Mouse (Mus musculus) MN1 (cell line): ENCODE measurements at regions not wholly inside any gene's neighbourhood (a gene's known extent, or its start where the extent isn't known, plus 50 kb on each side); places are given as distances from the start of the nearest gene placed in this dataset.

Experiments used
- DNase-seq: peaks from one replicate; pipeline ENCODE4 v3.0.0-alpha.2; 2016; ENCODE audit warnings: low spot score

- no peak for DNase-seq
These were observed 80.3 kb upstream of the Igfbp7 start for GRCm38 (mm10) chr5:77487837-77488827.

- no peak for DNase-seq
These were observed 75.3 kb upstream of the Igfbp7 start for GRCm38 (mm10) chr5:77483053-77483717.

GRCm38 (mm10) chr5:77481811-77482210 lies 74.0 kb upstream of the Igfbp7 start:
- DNase-seq, result no peak

GRCm38 (mm10) chr5:77477794-77478193 lies 70.0 kb upstream of the Igfbp7 start:
- DNase-seq, result no peak

GRCm38 (mm10) chr5:77473896-77474486 lies 66.2 kb upstream of the Igfbp7 start:
- peak; percentile 88 for DNase-seq

- no peak for DNase-seq
These were observed 61.5 kb upstream of the Igfbp7 start for GRCm38 (mm10) chr5:77469236-77469766.

- DNase-seq, result no peak
These were observed 60.6 kb upstream of the Igfbp7 start for GRCm38 (mm10) chr5:77468467-77468866.

GRCm38 (mm10) chr5:77464851-77465548 lies 57.2 kb upstream of the Igfbp7 start:
- DNase-seq, result no peak

- peak; percentile 89 for DNase-seq
These were observed 52.3 kb upstream of the Igfbp7 start for GRCm38 (mm10) chr5:77459896-77460717.
